Mouse (Mus musculus): ENCODE measurements around the gene Zdhhc1. TPM values are rescaled to one million over a fixed set of nuclear protein-coding genes. Genes with fewer than 3 reads are reported as not detected.

Zdhhc1 gene
- polyA plus RNA-seq, 1 experiment from 2014 or later = 15.0 TPM

DNA sequence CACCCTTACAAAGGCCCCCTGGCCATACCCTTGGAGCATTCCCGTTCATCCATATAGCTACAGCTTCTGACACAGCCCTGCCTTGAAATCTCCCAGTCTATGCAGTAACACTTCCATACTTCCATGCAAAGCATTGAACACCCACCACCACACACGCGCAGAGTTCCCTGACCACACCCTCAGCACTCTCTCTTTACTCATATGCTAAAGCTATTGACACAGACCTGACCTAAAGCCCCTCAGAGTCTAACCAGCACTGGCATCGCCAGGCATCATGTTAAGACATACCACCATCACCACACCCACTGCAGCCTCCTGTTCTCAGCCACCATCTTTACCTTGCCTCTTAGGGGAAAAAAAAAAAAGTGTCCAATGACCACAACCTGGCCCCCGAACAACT lies 26.4 kb downstream of the Zdhhc1 start:
- Histone ChIP-seq H3K27ac (replicated peaks; ENCODE audit: low read depth, low read length) (no peak overlapping the region), H3K36me3 (replicated peaks; ENCODE audit: control insufficient read depth, insufficient read depth, low read depth, low read length) (no peaks in the 10 kb centered on the region), H3K9me3 (replicated peaks; ENCODE audit: control insufficient read depth, low read length) (no peaks in the 10 kb centered on the region), H3K4me3 (ENCODE audit: low read depth, low read length) (no peak overlapping the region), H3K4me2 (ENCODE audit: low read depth, low read length) (no peak overlapping the region), H3K4me1 (ENCODE audit: control insufficient read depth, insufficient read depth, low read length) (peaks cover 11% of the 10 kb centered on the region), H3K9ac (replicated peaks; ENCODE audit: low read length) (no peak overlapping the region), H3K27me3 (ENCODE audit: control insufficient read depth, insufficient read depth, low read length) (peaks cover 22% of the 10 kb centered on the region)
- ATAC-seq (replicated peaks; ENCODE audit: insufficient number of reproducible peaks, low FRiP score, low TSS enrichment, low read depth) = no peak
- DNase-seq (ENCODE audit: low spot score) = no peak
- 84% methylated on average over 5 of the region's 5 CpGs for WGBS

- no peaks in the 10 kb centered on the region for H3K36me3 ChIP-seq (replicated peaks; ENCODE audit: control insufficient read depth, insufficient read depth, low read depth, low read length)
- H3K27ac ChIP-seq (replicated peaks; ENCODE audit: low read depth, low read length) = no peak overlapping the region
- H3K4me1 ChIP-seq (ENCODE audit: control insufficient read depth, insufficient read depth, low read length) = peaks cover 11% of the 10 kb centered on the region
- DNase-seq (ENCODE audit: low spot score) = no peak
- H3K9ac ChIP-seq (replicated peaks; ENCODE audit: low read length) = no peak overlapping the region
- no peaks in the 10 kb centered on the region for H3K9me3 ChIP-seq (replicated peaks; ENCODE audit: control insufficient read depth, low read length)
- no peak overlapping the region; the same call in 1 of the 2 replicates for H3K4me2 ChIP-seq (ENCODE audit: low read depth, low read length)
- whole genome bisulfite sequencing = 91% methylated on average over 5 of the region's 5 CpGs
- H3K27me3 ChIP-seq (ENCODE audit: control insufficient read depth, insufficient read depth, low read length) = peaks cover 22% of the 10 kb centered on the region
- H3K4me3 ChIP-seq (ENCODE audit: low read depth, low read length) = no peak overlapping the region
- ATAC-seq (replicated peaks; ENCODE audit: insufficient number of reproducible peaks, low FRiP score, low TSS enrichment, low read depth) = no peak
These were observed 26.9 kb downstream of the Zdhhc1 start for GRCm38 (mm10) chr8:105469816-105470215.

DNA sequence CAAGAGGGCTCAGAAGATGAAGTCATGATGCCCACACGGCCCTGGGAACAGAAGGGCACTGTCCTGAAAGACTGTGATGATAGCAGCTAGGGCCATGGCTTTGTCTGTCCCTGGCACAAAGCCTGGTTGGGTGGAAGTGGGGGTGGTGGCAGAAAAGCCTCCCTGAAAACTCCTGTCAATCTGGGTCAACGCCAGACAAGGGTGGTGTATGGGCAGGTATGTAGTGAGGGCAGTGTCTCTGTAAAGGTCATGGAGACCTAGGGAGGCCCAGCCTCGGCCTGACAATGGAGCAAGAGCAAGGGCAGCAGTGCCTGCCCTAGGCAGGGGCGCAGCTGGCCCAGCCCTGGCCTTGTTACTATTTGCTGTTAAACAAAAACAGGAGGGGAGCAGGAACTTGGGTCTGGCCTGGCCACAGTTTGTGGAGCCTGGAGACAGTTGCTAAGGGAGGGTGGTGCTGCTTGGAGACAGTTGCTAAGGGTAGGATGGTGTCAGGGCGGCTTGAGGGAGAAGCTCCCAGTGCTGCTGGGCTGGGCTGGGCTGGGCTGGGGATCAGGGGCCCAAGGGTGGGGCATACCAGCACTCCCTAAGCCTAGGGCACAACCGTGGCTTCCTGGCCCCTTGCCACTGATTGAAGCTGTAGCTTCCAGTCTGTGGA lies 27.5 kb downstream of the Zdhhc1 start:
- Histone ChIP-seq H3K4me2 (ENCODE audit: low read depth, low read length) (no peak overlapping the region), H3K4me1 (ENCODE audit: control insufficient read depth, insufficient read depth, low read length) (peaks cover 8% of the 10 kb centered on the region), H3K27me3 (ENCODE audit: control insufficient read depth, insufficient read depth, low read length) (peaks cover 21% of the 10 kb centered on the region), H3K4me3 (ENCODE audit: low read depth, low read length) (no peak overlapping the region), H3K9me3 (replicated peaks; ENCODE audit: control insufficient read depth, low read length) (no peaks in the 10 kb centered on the region), H3K36me3 (replicated peaks; ENCODE audit: control insufficient read depth, insufficient read depth, low read depth, low read length) (no peaks in the 10 kb centered on the region), H3K9ac (replicated peaks; ENCODE audit: low read length) (no peak overlapping the region), H3K27ac (replicated peaks; ENCODE audit: low read depth, low read length) (no peak overlapping the region)
- ATAC-seq (replicated peaks; ENCODE audit: insufficient number of reproducible peaks, low FRiP score, low TSS enrichment, low read depth) = peak; percentile 42
- no peak for DNase-seq (ENCODE audit: low spot score)
- WGBS = 42% methylated on average over 6 of the region's 6 CpGs

DNA sequence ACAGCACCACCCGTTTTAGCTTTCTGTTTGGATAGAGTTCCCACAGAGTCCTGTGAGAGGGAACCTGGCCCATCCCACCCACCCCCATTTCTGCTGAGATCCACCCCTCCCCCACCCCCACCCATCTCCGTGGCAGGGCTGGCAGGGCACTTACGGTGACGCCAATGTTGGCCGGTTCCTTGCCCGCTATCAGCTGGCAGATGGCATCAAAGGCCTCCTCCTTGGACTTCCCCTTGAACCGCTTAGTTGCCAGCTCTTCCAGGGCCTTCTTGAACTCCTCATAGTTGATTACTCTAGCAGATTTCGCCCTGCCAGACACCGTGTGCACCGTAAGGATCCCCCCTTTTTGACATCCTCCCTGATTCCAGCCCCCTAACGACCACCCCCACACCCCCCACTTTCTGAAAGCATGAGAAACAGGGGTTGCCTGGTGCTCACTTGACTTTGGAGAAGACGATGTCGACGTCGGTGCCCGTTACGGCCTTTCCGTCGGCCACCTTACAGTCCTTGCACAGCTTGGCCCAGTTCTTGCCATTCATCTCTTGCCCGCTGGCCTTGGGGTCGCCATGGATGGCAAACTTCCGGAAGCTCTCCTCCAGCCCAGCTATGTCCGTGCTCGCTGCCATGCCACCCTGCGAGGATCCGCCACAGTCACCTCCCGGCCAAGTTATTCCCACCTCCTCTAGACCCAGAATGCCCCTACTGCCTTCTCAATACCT lies 28.5 kb downstream of the Zdhhc1 start:
- Histone ChIP-seq H3K9me3 (replicated peaks; ENCODE audit: control insufficient read depth, low read length) (no peaks in the 10 kb centered on the region), H3K36me3 (replicated peaks; ENCODE audit: control insufficient read depth, insufficient read depth, low read depth, low read length) (no peaks in the 10 kb centered on the region), H3K9ac (replicated peaks; ENCODE audit: low read length) (no peak overlapping the region), H3K4me2 (ENCODE audit: low read depth, low read length) (no peak overlapping the region), H3K27me3 (ENCODE audit: control insufficient read depth, insufficient read depth, low read length) (peaks cover 11% of the 10 kb centered on the region), H3K27ac (replicated peaks; ENCODE audit: low read depth, low read length) (no peak overlapping the region), H3K4me3 (ENCODE audit: low read depth, low read length) (no peak overlapping the region), H3K4me1 (ENCODE audit: control insufficient read depth, insufficient read depth, low read length) (peaks cover 5% of the 10 kb centered on the region; the same call in 1 of the 2 replicates)
- no peak for DNase-seq (ENCODE audit: low spot score)
- no peak for ATAC-seq (replicated peaks; ENCODE audit: insufficient number of reproducible peaks, low FRiP score, low TSS enrichment, low read depth)
- 88% methylated on average over 27 of the region's 27 CpGs for WGBS

- WGBS = 85% methylated on average over 10 of the region's 10 CpGs
These were observed 29.2 kb downstream of the Zdhhc1 start for GRCm38 (mm10) chr8:105467396-105467985.

GRCm38 (mm10) chr8:105466700-105467291 lies 29.9 kb downstream of the Zdhhc1 start:
- WGBS = 84% methylated on average over 7 of the region's 7 CpGs
- H3K36me3 ChIP-seq (replicated peaks; ENCODE audit: control insufficient read depth, insufficient read depth, low read depth, low read length) = no peaks in the 10 kb centered on the region
- no peak overlapping the region for H3K9ac ChIP-seq (replicated peaks; ENCODE audit: low read length)
- ATAC-seq (replicated peaks; ENCODE audit: insufficient number of reproducible peaks, low FRiP score, low TSS enrichment, low read depth) = no peak
- H3K27me3 ChIP-seq (ENCODE audit: control insufficient read depth, insufficient read depth, low read length) = no peaks in the 10 kb centered on the region
- DNase-seq (ENCODE audit: low spot score) = no peak
- no peak overlapping the region for H3K4me3 ChIP-seq (ENCODE audit: low read depth, low read length)
- H3K4me1 ChIP-seq (ENCODE audit: control insufficient read depth, insufficient read depth, low read length) = peaks cover 3% of the 10 kb centered on the region; the same call in 1 of the 2 replicates
- H3K9me3 ChIP-seq (replicated peaks; ENCODE audit: control insufficient read depth, low read length) = no peaks in the 10 kb centered on the region
- no peak overlapping the region for H3K4me2 ChIP-seq (ENCODE audit: low read depth, low read length)
- H3K27ac ChIP-seq (replicated peaks; ENCODE audit: low read depth, low read length) = no peak overlapping the region

More at GRCm38 (mm10) chr8:105467396-105467985, 29.2 kb downstream of the Zdhhc1 start:
- ATAC-seq (replicated peaks; ENCODE audit: insufficient number of reproducible peaks, low FRiP score, low TSS enrichment, low read depth) (no peak), DNase-seq (ENCODE audit: low spot score) (no peak)
- Histone ChIP-seq H3K4me2 (ENCODE audit: low read depth, low read length) (no peak overlapping the region), H3K27me3 (ENCODE audit: control insufficient read depth, insufficient read depth, low read length) (peaks cover 4% of the 10 kb centered on the region), H3K9ac (replicated peaks; ENCODE audit: low read length) (no peak overlapping the region), H3K27ac (replicated peaks; ENCODE audit: low read depth, low read length) (no peak overlapping the region), H3K36me3 (replicated peaks; ENCODE audit: control insufficient read depth, insufficient read depth, low read depth, low read length) (no peaks in the 10 kb centered on the region), H3K4me3 (ENCODE audit: low read depth, low read length) (no peak overlapping the region), H3K9me3 (replicated peaks; ENCODE audit: control insufficient read depth, low read length) (no peaks in the 10 kb centered on the region), H3K4me1 (ENCODE audit: control insufficient read depth, insufficient read depth, low read length) (peaks cover 4% of the 10 kb centered on the region; the same call in 1 of the 2 replicates)

DNA sequence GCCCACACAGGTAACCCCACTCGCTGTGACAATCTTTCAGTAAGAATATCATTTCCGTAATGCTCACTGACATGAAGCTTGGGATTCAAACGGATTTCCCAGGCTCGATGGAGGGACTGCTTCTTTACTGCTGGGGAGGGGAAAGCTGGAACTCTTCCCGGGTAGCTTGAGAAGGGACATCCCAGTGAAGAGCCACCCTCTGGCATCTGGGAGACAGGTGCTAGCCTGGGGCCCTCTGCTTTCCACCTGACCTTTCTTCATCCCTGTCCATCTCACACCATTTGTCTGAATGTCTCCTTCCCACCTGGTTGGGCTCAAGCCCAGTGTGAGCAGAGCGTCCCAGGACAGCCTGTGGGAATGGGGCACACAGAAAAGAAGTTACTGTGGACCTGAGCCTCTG lies 30.5 kb downstream of the Zdhhc1 start:
- Histone ChIP-seq H3K4me3 (ENCODE audit: low read depth, low read length) (no peak overlapping the region), H3K27me3 (ENCODE audit: control insufficient read depth, insufficient read depth, low read length) (no peaks in the 10 kb centered on the region), H3K36me3 (replicated peaks; ENCODE audit: control insufficient read depth, insufficient read depth, low read depth, low read length) (no peaks in the 10 kb centered on the region), H3K9me3 (replicated peaks; ENCODE audit: control insufficient read depth, low read length) (no peaks in the 10 kb centered on the region), H3K27ac (replicated peaks; ENCODE audit: low read depth, low read length) (no peak overlapping the region), H3K4me2 (ENCODE audit: low read depth, low read length) (no peak overlapping the region), H3K4me1 (ENCODE audit: control insufficient read depth, insufficient read depth, low read length) (no peaks in the 10 kb centered on the region; the same call in 1 of the 2 replicates), H3K9ac (replicated peaks; ENCODE audit: low read length) (no peak overlapping the region)
- no peak for DNase-seq (ENCODE audit: low spot score)
- 83% methylated on average over 6 of the region's 6 CpGs for WGBS
- no peak for ATAC-seq (replicated peaks; ENCODE audit: insufficient number of reproducible peaks, low FRiP score, low TSS enrichment, low read depth)

Data from embryonic facial prominence, embryonic 11.5 days (tissue).